Comparison of ENCODE assay signal across 23 mouse cellular contexts in the genomic region with DNA sequence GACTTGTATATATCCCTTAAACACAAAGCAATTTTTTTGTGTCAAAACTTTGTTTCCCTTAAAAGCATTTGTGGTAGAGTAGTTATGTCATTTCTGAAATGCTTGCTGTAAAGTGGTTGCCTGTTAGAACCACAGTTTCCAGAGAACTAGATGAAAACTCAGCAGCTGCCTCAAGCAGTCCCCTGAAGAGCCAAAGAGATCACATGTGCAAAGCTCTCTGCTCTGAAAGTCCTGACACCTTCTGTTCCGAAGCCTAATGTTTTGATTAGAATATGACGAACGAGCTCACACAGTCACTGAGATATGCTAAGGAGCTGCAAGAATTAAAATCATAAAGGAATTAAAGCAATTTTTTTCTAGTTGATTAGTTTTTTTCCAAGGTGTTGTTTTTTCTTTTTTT.
"Had no signal": no experiment of that assay in that cellular context is flagged by ENCODE, and none has a peak within 500 bp of the region (broad histone marks: within the 10 kb centered on the region; RNA-seq: fewer than 3 reads in every experiment).

No protein-coding gene starts in this region.

- ATAC-seq: liver, postnatal 0 days; lung, postnatal 0 days; midbrain, embryonic 13.5 days; midbrain, embryonic 16.5 days had no signal

- DNase-seq: kidney, postnatal 25 days; left cerebral cortex, postnatal 4 days; liver, postnatal 0 days; lung, embryonic 14.5 days; retina, postnatal 1 day; right cerebral cortex, postnatal 25 days; spleen, adult 18-20 months; thymus, adult 2 months; thymus, postnatal 14 days; thymus, postnatal 4 days had no signal

- H3K9ac ChIP-seq: limb, embryonic 12.5 days; limb, embryonic 15.5 days; liver, embryonic 14.5 days; liver, postnatal 0 days; lung, embryonic 14.5 days; midbrain, embryonic 13.5 days; neural tube, embryonic 13.5 days; stomach, embryonic 15.5 days had no signal

- H3K9me3 ChIP-seq: limb, embryonic 12.5 days; limb, embryonic 15.5 days; midbrain, embryonic 10.5 days; midbrain, embryonic 13.5 days; stomach, embryonic 15.5 days had no signal

- H3K4me3 ChIP-seq: limb, embryonic 12.5 days; limb, embryonic 15.5 days; midbrain, embryonic 10.5 days; midbrain, embryonic 13.5 days; myocyte; neural tube, embryonic 13.5 days; stomach, embryonic 15.5 days had no signal

- H3K27me3 ChIP-seq: limb, embryonic 12.5 days; limb, embryonic 15.5 days; midbrain, embryonic 13.5 days; neural tube, embryonic 13.5 days; stomach, embryonic 15.5 days had no signal

- H3K4me1 ChIP-seq: limb, embryonic 12.5 days; limb, embryonic 15.5 days; midbrain, embryonic 10.5 days; midbrain, embryonic 13.5 days; neural tube, embryonic 13.5 days; stomach, embryonic 15.5 days had no signal

- H3K4me2 ChIP-seq: limb, embryonic 12.5 days; limb, embryonic 15.5 days; liver, embryonic 11.5 days; lung, embryonic 14.5 days; midbrain, embryonic 13.5 days; neural tube, embryonic 13.5 days; stomach, embryonic 15.5 days had no signal

- H3K27ac ChIP-seq: kidney, postnatal 0 days; limb, embryonic 12.5 days; limb, embryonic 15.5 days; liver, embryonic 14.5 days; macrophage; midbrain, embryonic 10.5 days; midbrain, embryonic 13.5 days; neural tube, embryonic 13.5 days; stomach, embryonic 15.5 days had no signal

- H3K36me3 ChIP-seq: limb, embryonic 12.5 days; limb, embryonic 15.5 days; midbrain, embryonic 10.5 days; midbrain, embryonic 13.5 days; stomach, embryonic 15.5 days had no signal
